Mouse (Mus musculus) R1 (cell line): ENCODE data around the gene Gm21970.

ENCODE experiments used
- DNase-seq: peaks from one replicate; pipeline ENCODE4 v3.0.0-alpha.2; 2018; ENCODE audit warnings: low read depth, low spot score

Gm21970 gene

DNA sequence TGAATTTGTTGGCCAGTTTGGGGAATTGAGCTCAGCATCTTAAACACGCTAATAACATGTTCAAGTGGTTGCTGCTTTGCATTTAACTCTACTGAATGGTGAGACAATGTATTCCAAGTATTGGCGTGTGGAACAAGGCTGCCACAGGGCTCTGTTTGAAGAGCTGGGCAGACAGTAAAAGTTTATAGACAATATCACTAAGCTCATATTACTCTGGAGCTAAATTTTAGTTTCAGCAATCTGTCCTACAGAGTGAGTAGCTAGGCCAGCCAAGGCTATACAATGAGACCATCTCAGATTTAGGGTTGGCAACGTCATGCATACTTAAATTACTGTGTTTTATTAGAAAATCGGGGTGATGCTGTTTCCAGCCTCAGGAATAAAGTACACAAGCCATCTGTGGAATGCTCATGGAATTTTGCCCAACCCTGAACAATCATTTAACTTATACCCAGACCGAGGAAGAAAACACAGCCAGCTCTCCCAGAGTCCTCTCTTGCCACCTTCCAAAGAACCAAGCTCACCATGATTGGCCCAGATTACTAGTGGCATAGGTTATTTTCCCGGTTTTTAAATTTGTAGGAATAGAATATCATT is 10.1 kb downstream of the Gm21970 start:
- no peak for DNase-seq

- DNase-seq, result no peak
These were observed 12.3 kb downstream of the Gm21970 start for GRCm38 (mm10) chr16:91403784-91404183.

DNA sequence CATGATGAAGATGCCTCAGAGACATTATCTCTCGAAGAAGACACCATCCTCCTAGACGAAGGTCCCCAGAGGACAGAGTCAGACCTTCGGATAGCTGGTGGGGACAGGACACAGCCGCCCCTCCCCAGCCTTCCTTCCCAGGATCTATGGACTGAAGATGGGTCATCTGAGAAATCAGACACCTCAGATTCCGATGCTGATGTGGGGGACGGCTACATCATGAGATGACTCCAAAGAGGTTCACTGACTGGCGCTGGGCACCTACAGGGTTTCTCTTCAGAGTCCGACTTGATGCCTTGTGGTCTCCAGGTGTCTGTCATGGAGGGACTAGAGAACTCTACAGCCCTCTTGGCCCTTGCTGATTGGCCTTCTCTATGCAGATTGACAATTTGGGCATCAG is 12.7 kb downstream of the Gm21970 start:
- no peak for DNase-seq

DNA sequence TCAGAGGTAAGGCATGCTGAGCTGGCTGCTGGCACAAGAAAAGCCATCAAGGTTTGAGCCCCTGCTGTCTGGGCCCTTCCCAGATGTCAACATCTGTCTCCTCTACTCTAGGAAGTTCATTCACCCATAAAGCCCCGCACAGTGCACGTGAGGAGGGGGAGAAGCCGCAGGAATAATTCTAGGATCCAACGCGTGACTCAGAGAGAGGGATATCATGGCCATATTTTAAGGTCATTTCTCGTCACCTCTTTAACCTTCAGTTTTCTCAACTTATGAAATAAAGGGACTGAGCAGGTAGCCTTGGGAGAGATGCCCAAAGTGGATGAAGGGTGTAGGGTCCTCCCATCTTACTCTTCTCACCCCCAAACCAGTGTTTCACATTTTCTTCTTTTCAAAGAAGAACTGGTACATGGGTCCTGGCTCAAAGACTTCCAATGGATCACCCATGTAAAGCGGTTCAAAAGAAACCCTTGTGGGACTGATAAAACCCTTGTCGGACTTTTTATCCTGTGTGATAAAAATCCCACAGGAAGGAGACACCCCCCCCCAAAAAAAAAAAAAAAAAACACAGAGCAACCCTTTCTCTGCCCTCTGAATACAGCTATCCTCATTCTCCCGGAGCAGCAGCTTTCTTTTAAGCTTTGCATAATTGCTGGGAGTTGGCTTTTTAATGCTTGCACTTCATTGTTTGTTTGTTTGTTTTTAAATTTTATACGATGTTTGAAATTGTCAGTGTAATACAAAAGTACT is 13.5 kb downstream of the Gm21970 start:
- no peak for DNase-seq

GRCm38 (mm10) chr16:91405640-91406584 is 14.4 kb downstream of the Gm21970 start, which contains the start of gene Il10rb:
Gene Il10rb, plus strand, starts transcription at chr16:91406164.
- peak; percentile 46 for DNase-seq

DNA sequence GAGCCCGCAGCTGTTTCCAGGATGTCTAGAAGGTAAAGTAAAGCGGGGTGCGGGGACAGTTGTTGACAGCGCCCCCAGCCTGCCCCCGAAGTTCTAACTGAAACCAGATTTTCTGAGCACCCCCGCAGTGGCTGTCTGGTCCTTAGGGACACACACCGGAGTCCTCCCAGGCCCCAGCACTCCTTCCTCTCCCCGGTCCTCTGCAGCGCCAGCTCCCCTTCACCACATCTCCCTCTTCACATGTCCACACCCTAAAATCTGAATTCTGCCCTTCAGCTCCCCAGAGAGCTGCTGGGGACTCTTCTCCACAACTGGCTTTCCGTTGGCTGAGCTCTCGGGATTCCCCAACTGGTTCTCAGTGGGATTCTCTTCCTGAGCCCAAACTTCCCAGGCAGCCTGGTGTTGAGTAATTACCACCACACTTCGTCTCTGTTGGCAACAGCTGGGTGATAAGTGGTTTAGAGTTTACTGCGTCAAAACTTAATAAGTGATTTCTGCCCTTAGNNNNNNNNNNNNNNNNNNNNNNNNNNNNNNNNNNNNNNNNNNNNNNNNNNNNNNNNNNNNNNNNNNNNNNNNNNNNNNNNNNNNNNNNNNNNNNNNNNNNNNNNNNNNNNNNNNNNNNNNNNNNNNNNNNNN is 15.2 kb downstream of the Gm21970 start:
- DNase-seq, result no peak

DNA sequence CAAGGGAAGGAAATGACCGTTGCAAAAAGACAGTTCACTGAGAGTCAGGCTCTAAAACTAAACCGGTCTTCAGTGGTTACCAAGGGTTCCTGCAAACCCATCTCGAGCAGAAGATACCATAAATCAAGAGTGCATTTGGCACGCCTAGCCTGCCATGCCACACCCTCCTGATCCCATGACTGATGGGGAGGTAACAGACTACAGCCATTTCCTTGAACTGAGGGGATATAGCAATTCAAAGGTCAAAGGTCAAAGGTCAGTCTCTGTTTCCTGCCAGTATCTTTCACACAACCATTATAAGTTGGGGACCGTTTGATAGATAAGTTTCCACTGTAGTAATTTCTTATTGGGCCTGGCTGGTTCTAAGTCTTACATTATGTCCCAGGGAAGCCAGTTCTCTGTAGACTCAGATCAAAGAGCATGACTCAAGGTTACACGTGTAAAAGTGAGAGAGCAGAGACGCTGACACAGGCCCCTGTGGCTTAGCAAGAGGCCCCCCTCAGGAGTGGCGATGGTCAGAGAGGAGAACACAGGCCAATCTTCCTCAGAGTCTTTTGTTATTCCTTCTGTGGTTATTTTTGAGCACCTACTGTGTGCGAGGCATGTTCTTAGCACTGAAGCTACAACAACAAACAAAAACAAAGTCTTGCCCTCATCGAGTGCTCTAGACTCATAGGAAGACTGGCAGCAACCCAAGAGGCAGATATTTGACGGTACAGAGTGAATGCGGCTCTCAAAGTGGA is 21.8 kb downstream of the Gm21970 start:
- DNase-seq, result peak; percentile 58

DNA sequence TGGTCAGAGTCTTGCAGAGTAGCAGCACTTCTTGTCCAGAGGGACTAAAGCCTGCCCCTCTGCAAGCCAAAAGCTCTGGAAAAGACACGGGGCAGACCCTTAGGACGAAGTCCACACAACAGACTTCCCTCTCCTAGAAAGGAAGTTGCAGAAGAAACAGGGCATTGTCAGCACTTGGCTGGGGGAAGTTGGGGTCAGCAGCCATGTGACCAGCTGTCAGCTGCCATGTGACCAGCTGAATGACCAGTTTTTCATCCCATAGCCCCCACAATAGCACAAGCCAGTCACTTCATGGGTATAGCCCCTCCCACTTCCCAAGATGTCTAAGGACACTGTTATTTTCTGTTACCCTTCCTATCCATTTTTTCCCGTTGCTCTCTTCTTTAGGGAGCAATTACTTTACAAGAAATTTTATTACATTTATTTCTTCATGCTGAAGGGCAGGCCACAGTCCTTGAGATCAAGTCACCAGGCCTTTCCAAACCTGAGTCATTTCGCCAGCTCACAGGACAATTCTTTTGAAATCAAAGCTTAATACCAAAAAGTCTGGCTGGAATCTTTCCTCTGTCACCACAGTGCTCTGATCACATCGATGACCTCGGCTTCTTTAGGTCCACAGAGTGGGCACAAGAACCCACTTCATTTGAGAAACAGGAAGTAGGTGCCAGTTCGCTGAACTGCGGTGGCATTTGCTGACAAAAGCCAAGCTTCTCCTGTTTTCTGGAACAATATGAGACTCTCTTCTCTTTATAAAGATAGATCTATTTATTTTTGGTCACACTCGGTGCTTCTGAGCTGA is 24.1 kb downstream of the Gm21970 start:
- DNase-seq, result no peak

DNA sequence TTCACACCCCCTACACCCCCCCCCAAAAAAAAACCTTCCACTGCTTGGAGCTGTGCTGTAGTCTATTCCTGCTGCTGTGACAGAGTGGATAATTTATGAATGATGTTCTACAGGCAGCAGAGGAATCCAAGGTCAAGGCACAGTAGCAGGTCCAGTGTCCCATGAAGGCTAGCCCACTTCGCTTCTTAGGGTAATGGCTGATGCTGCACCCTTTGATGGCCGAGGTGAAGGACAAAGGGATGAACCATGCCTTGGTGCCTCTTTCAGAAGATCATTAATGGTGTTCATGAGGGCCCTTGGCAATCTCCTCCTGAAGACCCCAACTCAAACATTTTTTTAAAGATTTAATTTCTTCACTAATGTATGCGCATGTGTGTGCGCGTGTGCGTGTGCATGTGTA is 24.8 kb downstream of the Gm21970 start:
- no peak for DNase-seq

- no peak for DNase-seq
These were observed 25.4 kb downstream of the Gm21970 start for GRCm38 (mm10) chr16:91416938-91417337.

DNA sequence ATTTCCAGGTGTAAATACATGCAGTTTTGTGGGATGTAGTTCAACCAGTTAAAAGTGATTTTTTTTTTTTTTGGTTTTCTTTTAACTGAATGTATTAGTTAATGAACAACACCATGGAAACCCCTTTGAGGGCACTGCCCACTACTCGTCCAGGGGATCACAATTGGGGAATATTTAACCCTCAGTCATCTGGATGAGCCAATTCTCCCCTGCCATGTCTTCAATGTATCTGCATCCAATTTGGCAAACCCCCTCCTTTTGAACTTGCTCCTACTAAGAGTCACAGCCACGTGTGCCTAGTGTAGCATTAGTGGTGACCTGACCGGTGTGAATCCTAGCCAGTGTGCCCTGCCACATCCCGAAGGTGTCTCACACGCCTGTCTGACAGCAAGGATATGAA is 27.0 kb downstream of the Gm21970 start:
- DNase-seq, result no peak

- DNase-seq, result peak; percentile 38
These were observed 34.3 kb downstream of the Gm21970 start for GRCm38 (mm10) chr16:91425816-91426215.

- no peak for DNase-seq
These were observed 35.1 kb downstream of the Gm21970 start for GRCm38 (mm10) chr16:91426586-91426985.

DNA sequence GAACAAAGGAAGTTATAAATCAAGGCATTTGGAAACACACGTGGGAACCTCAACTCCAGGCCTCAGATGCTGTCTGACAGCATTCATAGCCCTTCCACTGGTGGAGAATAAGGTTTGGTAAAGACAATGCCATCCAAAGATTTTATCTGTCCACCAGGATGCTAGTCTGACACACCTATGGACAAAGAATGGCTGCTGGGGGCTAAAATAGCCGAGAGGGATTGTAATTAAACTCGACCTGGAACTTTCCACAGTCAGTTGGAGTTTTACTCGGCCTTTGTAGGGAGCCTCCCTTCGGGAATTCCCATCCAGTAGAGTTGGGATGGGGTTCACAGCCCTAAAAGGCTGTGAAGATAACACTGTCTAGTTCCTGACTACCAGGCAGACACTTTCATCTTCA is 35.9 kb downstream of the Gm21970 start:
- no peak for DNase-seq

GRCm38 (mm10) chr16:91428259-91428865 is 36.8 kb downstream of the Gm21970 start:
- DNase-seq, result no peak

GRCm38 (mm10) chr16:91432720-91433328 is 41.3 kb downstream of the Gm21970 start:
- peak; percentile 47 for DNase-seq

GRCm38 (mm10) chr16:91433329-91433933 is 41.9 kb downstream of the Gm21970 start:
- no peak for DNase-seq

DNA sequence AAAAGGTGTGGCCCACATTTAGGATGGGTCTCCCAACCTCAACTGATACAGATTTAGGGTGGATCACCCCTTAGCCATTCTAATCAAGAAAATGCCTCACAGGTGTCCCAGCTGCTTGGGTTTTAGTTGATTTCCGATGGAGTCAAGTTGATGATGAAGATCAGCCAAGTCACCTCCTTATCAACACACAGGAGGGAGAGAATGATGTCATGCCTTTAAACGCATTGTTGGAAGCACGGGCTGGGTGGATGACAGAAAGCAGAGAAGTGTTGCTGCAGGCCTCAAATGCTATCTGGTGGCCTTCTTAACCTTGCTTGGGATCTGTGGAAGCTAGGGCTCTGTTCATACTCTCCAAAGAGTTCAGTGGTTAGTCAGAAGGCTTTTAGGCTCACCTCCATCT is 42.6 kb downstream of the Gm21970 start:
- DNase-seq, result no peak

DNA sequence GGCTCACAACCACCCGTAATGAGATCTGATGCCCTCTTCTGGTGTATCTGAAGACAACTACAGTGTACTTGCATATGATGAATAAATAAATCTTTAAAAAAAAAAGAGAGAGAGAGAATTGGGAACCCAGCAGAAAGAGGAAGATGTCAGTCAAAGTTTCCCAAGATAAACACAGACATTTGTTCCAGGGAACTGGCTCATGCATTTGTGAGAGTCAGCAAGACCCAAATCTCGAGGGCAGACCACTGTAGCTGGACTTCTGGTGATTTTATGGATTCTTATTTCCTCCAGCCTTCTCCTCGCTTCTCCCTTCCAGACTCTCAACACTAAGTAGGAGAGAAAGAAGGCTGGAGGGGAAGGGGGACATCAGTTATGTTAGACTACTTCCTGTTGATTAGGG is 46.6 kb downstream of the Gm21970 start:
- no peak for DNase-seq
